Mouse (Mus musculus) adrenal gland, postnatal 25 days (tissue): ENCODE data around the gene Homer1. TPM values are rescaled to one million over a fixed set of nuclear protein-coding genes. Genes with fewer than 3 reads are reported as not detected.

Experiments
- DNase-seq: peaks from one replicate; pipeline ENCODE4 v3.0.0; 2021; ENCODE audit warnings: mixed read lengths
- total RNA-seq: library from RNA; stranded (reverse); gene quantifications from 2 replicates; pipeline ENCODE4 v1.2.3, GENCODE M21; 2021

Homer1 gene
- total RNA-seq, 1 experiment from 2014 or later, result 27.1 TPM

DNA sequence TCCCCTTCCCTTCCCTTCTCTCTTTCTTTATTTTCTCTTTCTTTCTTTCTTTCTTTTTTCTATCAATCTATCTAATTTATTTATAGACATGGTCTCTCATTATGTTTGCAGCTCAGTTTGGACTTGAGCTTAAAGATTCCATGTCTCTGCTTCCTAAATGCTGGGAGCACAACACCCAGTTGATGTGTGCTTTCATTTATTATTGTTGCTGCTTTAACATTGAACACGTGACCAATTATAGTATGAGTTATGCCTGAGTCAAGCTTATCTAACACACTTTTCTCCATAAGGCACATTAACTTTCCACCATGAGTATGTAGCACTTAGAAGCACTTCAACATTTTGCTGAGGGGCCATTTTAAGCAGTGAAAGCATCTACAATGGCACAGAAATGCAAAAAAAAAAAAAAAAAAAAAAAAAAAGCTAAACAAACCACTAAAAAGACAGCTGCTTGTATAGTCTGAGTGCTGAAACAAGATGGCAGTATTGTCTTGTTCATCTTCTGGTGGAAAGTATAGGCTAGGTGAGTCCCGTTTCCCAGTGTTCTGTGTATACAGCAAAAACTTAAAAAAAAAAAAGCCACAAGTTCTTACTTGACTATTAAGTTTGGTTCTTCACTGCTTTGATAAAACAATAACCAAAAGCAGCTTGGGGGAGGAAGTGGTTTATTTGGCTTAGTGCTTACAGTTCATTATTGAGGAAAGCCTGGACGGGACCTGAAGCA, 41.3 kb downstream of the Homer1 start:
- no peak for DNase-seq

DNA sequence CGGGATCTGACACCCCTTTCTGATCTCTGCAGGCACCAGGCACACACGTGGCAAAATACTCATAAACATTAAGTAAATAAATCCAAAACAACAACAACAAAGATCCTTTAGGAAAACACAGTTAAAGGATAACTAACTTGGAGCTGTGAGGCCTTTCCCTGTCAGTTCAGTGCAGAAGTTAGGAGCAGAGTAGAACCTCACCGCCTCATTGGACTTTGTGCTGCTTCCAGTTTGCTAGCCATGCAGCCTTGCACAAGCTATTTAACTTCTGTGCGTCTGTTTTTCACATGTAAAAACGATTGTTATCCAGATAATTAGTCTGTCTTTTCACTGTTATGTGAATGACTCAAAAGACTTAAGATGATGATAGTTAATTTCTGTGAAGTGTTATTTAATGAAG, 43.2 kb downstream of the Homer1 start:
- DNase-seq, result no peak

DNA sequence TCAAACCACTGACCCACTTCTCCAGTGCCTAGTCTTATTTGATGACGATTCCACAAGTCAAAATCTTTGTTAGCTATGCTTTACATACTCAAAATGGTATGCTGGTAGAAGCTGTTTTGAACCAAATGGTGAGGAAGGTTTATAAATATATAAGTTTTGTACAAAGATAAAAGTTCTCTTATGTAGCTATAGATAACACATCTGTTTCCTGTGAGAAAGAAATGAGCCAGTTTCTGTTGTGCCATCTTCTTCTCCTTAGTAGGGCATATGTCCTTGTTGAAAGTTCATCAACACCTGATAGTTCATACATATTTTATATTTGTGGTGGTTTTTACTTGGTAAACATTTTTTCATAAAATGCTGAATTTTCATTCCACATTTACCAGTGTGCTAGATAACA, 45.0 kb downstream of the Homer1 start:
- no peak for DNase-seq

DNA sequence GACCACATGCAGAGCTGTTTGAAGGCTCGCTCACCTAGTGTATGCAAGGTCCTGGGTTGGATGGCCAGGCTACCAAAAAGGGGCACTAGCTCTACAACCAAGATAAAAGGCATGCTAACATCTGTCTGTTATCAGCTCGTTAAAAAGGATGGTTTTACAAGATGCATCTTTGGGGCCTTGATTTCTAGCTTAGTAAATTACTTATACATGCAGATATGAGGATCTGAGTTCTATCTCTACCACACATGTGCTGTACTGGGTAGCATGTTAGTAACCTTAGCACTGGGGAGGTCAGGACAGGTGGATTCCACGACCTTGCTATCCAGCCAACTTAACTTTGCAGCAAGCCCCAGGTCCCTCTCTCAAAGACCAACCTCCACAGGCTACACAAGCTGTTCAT, 46.4 kb downstream of the Homer1 start:
- DNase-seq, result no peak

DNA sequence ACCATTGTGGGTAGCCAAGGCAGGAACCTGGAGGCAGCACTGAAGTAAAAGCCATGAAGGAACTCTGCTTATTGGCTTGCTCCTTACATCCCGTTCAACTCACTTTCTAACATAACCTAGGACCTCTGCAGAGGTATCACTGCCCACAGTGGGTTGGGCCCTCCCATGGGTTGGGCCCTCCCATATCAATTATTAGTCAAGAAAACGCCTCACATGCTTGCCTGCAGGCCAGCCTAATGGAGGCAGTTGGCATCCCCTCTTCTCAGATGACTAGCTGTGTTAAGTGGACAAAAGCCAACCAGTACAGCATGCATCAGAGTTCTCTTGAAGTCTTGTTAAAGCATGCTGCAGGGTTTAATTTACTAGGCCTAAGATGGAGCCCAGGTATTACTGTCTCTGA, 52.6 kb downstream of the Homer1 start:
- DNase-seq, result no peak

DNA sequence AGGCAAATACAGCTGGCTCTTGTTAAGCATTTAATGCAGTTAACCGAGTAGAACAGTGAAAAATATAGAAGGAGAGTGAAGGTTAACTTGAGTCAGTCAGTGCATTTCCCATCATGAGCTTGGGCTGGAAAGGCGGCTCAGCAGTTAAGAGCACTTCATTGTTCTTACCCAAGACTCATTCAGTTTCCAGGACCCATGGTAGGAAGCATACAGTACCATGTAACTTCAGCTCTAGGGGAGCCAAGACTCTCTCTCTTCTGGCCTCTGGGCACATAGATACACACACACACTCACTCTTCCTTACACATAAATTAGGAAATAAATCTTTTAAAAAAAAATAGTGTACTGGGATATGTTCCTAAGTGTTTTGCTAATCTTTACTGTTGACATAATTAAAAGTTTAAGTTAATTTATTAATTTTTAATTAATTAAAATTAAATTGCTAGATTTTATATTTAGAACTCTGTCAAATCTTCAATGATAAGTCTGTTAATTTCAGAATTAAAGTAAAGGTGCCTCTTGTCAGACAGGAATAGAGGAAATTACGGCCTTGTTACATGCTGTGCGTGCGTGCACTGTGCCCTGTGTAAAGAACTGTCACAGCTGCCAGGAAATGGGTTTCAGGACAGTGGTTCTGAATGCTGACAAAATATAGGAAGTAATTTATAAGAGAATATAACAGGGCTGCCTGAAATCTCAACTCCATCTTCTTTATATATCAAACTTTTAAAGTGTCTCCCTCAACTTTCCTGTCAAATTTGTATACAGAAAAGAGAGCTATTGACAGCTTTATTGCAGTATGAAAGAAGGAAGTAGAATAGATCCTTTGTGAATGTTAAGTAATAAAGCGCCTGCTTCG, 55.2 kb downstream of the Homer1 start:
- DNase-seq, result no peak

DNA sequence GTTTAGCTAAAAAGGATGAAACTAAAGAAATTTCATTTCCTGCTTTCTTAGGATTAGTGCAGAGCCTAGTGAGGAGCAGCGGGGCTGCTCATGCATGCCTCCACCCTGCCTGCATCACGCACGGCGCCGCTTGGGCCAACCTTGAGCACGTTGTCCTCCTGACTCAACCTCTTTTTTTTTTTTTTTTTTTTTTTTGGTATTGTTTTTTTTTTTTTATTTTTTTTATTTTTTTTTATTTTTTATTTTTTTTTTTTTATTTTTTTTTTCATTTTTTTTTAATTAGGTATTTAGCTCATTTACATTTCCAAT, 55.8 kb downstream of the Homer1 start:
- DNase-seq, result no peak

DNA sequence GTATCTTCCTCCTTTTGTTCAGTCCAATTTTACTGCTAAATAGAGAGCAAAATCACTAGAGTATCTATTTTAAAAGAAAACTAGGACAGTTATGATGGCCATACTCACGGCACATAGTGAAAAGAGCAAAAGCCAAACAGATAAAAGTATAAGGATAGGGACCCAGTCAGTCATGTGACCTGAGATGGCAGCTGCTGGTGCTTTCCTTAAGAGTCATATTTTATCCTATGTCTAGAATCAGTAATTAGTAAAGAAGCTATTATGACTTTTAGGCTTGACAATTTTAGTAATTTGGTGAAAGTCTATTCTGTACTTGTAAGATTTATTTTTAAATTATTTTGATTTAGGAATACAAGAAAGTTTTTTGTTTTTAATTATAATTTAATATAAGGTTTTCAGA, 59.1 kb downstream of the Homer1 start:
- no peak for DNase-seq

DNA sequence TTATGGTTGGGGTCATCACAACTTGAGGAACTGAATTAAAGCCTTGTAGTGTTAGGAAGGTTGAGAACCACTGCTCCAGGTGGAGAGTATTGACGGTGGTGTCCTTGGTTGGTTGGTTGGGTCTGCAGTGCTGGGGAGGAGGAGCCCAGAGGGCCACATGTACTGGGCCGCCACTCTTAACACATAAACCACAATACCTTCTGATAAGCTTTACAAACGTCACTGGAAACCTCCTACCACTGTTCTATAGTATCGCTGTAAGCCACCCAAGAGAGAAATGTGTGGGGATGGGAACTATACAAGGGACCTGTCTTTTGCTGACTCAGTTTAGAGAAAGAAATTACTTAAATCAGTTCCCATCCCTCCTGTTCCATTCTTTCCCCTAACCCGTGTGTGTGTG, 68.1 kb downstream of the Homer1 start:
- DNase-seq, result no peak

DNA sequence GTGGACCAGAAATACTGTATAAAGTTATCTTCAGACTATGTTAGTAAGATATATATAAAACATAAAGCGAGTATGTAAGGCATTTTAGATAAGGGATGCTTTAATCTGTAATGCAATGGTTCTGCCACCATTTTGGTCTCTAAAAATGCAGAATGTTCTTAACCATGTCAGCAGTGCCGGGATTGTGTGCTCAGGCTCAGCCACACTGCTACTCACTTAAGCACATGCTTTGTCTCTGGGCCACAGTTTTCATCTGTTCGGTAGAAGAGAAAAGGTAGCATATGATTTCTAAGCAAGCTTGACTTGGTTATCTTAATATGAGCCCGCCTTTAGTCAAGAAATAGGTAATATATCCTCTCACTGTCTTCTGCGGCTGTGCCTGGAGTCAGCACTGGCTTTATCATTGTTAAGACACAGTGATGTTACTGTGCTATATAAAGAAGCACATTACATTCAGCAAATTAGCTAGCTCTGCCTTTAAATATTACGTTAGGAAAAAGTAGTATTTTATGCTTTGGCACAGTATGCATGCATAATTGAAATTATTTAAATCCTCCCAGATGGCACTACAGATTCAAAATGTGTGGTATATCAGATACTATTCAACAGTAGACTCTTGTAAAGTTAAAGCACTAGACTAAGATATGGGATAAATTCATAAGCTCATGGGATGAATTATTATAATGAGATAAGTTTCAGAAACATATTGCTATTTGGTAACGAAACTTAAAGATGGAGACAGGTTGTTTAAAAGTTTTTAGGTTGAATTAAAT, 69.6 kb downstream of the Homer1 start:
- DNase-seq, result no peak

DNA sequence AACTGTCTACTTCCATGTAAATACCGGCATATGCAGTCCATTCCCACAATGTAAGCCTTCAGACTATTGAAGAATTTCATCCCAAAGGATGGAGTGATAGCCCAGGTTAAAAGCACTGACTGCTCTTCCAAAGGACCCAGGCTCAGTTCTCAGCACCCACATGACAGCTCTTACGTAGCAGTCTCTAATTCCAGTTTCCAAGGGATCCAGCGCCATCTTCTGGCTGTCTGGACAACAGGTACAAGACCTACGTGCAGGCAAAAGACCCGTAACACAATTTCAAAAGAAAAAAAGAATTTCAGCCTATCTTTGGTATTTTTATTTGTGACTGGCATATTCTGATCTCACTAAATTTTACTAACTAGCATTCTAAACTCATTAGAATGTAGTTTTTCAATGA, 75.0 kb downstream of the Homer1 start:
- DNase-seq, result no peak

DNA sequence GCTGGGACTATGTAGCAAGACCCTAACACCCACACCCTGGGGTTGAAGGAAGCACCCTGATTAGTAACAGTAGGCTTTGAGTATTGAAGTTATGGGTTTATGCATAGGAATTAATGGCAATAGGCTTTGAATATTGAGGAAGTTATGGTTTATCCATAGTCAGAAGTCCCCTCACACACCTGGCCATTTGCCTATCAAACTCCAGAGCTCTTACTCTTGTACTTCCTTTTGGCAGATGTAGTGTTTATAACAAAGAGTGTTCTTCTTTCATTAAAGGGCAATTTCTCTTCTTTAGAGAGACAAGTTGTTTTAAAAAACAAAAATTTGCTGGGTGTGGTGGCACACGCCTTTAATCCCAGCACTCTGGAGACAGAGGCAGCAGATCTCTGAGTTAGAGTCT, 79.1 kb downstream of the Homer1 start:
- DNase-seq, result no peak

DNA sequence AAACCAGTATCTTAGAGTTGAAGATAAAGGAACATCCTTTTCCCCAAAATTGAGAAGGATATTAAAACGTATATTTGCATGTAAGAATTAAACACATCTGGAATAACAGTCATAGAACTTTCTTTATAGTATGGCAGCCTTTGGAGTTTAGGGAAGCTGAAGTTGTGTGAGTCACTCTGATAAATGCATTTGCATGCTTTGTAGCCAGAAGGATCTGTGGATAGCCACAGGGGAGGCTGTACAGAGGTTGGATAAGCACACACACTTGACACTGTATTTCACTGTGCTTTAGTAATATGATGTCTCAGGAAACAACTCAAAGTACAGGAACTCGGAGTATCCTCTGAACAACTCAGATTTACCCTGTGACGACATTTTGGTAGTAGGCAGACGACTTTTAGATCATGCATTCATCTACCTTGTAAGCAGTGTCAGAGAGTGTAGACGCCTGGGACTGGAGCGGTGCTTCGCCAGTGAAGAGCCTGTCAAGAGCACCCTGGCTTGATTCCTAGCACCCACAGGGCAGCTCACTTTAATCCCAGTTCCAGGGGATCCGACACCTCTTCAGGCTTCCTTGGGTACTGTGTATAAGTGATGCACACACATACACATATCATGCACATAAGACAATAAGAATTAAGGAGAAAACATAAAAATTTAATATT, 81.1 kb downstream of the Homer1 start:
- DNase-seq, result no peak

DNA sequence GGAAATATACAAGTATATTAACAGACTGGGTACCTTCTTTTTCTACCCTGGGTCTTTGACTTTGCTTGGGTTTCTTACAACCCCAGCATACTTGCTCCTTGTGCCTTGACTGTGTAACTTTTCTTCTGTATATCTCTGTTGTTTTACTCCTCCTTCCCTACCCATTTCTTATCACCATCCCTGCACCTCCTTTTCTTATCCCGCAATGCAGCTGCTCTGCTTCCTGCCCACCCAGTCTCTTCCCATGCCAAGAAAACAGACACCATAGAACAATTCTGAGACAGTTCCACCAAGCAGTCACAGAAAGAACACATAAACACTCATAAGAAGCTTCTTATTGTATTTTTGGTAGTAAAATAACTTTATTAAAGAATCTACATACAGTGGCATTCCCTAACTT, 81.9 kb downstream of the Homer1 start:
- no peak for DNase-seq

DNA sequence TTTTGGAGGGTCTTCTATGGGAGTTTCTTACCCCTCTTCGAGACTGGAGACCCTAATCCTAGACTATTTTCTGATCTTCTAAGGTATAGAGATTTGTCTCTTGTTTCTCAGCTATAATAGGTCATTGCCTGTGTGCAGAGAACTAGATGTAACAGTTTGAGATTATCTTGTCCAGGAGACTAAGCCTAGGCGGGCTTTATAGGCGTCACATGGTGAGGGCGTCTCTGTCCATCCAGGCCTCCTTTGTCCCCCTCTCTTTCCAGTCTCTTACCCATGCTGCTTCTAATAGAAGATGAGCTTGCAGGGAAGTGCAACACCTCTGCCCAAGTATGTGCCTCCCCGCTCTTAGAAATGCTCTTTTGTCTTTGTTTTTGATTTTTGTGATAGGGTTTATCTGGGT, 83.7 kb downstream of the Homer1 start:
- DNase-seq, result no peak

DNA sequence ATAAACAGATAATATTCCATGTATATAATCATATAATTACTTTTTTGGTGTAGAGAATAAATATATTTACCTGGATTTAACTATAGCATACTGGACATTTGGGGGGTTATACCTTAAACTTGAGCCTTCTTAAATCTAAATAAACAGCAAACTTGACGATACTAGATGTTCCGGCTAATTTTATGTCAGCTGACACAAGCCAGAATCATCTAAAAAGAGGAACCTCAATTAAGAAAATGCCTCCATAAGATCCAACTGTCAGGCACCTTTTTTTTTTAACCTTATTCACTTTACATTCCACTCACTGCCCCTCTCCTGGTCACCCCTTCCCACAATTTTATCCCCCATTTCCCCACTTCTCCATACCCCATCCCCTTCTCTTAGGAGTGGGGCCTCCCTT, 84.2 kb downstream of the Homer1 start:
- no peak for DNase-seq

DNA sequence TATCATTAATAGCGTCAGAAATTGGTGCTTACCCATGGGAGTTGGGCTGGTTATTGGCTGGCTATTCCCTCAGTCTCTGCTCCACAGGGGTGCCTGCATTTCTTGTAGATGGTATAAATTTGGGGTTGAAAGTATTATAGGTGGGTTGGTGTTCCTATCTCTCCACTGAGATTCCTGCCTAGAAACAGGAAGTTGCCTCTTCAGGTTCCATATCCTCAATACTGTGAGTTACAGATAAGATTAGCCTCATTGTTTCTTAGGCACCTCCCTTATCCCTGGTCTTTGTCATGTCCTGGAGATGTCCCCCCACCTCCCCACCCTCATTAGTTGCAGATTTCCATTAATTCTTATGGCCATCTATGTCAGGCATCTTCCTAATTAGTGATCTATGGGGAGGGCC, 85.0 kb downstream of the Homer1 start:
- no peak for DNase-seq

DNA sequence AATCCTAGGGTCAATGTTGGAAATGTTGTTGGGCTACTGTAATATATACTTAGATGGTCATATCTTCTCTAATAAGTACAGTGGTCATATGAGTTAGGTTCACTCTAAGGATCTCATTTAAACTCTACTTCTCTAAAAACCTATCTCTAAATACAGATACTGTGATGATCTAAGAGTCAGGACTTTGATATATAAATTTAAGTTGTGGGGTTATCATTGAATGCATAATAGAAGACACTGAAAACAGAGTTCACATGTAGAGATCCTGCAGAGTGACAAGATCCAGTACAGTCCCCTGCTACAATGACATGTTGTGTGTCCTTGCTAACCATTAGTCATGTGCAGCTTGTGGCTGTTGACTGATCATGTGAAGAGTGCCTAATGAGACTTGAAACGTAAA, 85.7 kb downstream of the Homer1 start:
- no peak for DNase-seq

DNA sequence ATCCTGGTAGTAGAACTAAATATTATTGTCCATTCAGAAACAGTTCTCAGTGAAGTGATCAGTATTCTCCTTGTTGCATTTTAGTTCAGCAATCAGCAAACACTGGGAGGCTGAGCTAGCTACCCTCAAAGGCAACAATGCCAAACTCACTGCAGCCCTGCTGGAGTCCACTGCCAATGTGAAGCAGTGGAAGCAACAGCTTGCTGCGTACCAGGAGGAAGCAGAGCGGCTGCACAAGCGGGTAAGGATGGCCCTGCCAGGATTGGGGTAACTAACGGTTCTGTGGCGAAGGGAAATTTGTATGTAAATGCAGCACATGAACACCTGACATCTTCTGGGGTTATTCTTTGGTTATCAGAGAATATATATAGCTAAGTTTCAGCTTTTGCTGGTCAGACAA, 88.0 kb downstream of the Homer1 start:
- DNase-seq, result no peak

DNA sequence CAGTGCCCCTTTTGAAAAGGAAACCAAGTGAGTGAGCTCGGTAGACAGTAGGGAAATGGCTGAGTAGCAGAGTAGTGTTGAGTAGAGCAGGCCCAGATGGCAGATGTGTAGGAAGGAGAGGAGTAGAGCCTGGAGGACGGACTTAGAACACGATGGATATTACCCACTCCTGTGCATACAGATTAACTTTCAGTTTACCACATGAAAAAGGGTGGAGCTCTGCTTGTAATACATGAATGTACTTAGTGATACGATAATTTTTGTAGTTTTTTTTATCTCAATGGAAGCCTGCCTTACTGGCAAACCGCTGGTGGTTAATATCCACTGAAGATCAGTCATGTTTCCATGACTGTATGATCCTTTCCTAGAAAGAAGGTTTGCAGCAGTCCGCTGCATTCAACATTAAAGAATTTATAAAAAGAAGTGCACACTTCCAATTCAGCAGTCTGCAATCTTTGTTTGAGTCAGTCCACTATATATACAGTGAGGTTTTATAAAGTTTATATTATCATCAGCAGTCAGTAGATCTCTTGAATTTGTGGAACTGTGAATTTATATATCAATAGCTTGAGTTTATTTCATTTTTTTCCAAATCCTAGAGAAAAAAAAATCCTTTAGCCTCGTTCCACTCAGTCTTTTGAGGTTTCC, 89.3 kb downstream of the Homer1 start:
- DNase-seq, result no peak

DNA sequence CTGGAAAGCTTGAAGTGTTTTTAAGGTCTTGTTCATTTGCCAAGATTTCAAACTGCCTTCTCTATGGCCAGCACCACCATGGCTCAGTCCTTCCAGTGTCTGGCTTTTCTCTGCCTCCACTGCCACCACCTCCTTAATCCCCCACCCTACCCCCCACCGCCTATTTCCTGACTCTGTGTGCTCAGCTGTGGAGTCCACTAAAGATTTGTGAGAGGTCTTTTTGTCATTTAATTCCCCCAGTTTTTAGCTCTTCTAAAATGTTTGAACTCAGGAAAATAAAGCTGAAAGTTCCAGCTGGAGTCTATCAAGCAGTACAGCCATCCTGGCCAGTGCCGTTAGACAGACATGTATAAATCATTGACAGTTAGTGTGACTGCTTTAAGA, 89.8 kb downstream of the Homer1 start:
- DNase-seq, result no peak

DNA sequence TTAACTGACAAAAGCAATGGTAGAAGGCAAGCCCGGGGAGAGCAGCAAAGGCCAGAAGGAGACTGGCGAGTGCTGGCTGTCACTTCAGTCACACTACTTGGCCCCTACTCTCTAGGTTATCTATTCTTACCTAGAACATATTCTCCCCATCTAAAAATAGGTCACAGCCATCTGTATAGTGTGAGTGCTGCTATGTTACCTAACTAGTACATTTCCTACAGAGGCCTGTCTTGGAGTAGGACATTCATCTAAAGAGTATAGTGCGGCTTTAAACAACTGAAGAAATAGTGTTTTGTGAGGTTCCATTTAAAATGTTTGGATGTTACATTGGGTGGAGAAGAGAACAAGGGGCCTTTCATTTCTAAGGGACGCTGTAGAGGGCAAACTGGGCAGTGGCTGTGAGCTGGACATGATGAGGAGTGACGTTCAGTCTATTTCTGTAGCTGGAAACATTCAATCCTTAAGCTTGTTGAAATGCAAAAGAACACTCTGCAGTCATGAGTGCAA, 100.3 kb downstream of the Homer1 start:
- DNase-seq, result no peak
